Mouse (Mus musculus) heart, postnatal 25 days (tissue): ENCODE measurements around the gene Dusp1. TPM values are rescaled to one million over a fixed set of nuclear protein-coding genes. Genes with fewer than 3 reads are reported as not detected.

Experiments
- DNase-seq: peaks from one replicate; pipeline ENCODE4 v3.0.0; 2022; ENCODE audit warnings: low spot score
- intact Hi-C: fragments of 180-260 bp; cut with DNase I; formaldehyde crosslinking; loops from one replicate; pipeline ENCODE4 v1.15.1; 2025
- total RNA-seq, 2 experiments: library from RNA; stranded (reverse); gene quantifications; 2 replicates each; pipeline ENCODE4 v1.2.3; 2021

Dusp1 gene
- total RNA-seq, 2 experiments from 2014 or later, result 44.8 to 66.4 TPM

DNA sequence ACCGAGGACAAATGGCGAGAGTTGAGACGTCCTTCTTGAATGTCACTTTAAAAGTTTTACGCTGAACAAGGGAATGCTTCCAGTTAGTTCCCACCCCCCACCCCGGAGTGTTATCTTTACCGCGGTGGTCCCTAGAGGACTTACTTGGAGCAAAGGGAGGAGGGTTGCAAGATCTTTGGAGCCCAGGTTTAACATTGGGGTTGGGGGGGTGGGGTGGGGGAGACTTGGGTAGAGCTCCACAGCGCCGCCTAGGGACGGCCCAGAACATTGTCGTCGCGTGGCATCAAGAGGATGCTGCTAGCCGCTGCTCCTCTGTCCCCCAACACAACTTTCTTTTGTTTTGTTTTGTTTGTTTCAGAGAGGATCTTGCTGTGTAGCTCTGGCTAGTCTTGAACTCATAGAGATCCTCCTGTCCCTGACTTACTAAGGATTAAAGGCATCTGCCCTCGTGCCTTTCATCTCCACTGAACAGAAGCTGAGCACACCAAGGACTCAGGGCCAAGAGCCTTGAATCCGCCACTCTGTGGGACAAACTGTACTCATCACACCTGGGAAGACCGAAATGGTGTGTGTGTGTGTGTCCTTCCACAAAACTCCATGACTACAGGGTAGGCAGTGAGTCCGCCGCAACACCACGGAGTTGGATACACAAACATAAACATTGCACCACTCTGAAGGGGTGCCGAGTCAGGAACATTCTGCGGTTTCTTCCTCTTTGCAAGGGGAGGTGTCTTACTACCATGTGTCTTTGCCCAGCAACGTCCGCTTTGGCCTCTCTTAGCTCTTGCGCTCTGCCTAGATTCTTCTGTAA, 52.8 kb downstream of the Dusp1 start:
- DNase-seq, result no peak
- intact Hi-C loops, result loop anchor here (2.0 to 5.0 kb wide), 5 partner anchors 38 to 130 kb away; no protein-coding TSS in a partner anchor

DNA sequence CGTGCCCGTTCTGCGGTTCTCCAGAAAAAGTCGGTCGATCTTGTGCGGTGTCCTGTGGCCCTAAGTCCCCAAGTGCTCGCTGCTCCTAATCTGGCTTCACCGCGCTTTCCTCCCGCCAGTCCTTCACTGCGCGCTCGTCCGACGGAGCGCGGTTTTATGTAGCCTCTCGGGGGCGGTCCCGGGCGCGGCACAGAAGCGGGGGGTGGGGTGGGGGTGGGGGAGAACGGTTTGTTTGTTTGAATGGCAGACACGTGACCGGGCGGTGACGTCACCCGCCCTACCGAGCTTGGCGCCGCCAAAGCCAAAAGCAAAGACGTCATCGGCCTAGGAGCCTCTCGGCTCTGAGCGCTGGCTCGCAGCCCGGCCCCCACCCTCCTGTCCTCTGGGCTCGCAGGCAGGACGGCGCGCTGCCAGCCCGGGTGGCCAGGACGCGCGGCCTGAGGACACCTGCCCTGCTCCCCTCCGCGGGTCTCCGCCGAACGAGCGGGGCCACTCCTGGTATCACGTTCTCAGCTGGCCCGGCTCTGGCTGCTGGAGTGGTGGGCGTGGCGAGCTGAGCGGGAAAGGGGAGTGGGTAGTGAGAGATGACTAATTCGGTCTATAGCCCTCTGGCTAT, 53.5 kb downstream of the Dusp1 start:
- intact Hi-C loops, result loop anchor here (2.0 to 5.0 kb wide), 5 partner anchors 39 to 130 kb away; no protein-coding TSS in a partner anchor
- peak; percentile 97 for DNase-seq

DNA sequence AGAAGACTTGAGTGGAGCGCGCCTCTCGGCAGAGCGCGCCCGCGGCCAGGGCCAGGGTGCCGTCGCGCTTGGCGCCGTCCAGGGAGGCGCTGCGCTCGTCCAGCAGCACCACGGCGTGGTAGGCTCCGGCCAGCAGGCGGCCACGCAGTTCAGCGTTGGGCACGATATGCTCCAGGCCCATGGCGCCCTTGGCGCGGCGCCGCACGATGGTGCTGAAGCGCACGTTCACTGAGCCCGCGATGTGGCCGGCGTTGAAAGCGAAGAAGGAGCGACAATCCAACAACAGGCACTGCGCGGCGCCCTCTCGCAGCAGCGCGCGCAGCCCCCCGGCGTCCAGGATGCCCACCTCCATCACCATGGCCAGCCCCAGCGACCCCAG, 54.0 kb downstream of the Dusp1 start:
- DNase-seq, result no peak
- intact Hi-C loops, result loop anchor here (1.0 to 5.0 kb wide), 6 partner anchors 39 to 131 kb away; no protein-coding TSS in a partner anchor

DNA sequence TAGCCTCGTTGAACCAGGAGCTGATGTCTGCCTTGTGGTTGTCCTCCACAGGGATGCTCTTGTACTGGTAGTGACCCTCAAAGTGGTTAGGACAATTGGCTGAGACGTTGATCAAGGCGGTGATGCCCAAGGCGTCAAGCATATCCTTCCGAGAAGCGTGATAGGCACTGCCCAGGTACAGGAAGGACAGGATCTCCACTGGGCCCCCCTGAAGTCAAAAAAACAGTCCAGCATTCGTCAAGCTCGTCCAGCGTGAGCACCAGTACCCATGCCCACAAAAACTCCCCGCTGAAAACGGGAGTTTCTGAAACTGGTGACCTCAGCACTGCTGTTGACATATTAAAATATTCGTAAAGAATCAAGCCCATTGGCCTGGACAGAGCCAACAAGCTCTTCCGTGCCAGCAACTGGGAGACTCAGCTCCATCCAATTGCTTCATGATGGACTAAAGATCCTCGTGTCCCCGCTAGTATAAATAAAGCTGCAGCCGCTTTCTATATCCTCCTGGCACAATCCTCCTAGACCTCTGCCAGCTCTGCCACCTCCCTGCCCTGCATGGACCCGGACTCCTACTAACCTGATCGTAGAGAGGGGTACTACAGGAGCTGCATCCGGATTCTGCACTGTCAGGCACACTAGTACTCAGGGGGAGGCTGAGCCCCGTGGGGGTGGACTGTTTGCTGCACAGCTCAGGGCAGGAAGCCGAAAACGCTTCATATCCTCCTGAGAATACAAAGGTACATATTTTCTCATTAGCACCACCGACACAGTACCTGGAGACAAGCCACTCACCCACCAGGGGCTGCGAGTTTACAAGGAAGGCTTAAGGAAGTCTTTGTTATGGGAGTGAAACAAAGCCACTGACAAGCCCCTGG, 54.7 kb downstream of the Dusp1 start:
- DNase-seq, result no peak
- intact Hi-C loops, result loop anchor here (1.0 to 5.0 kb wide), 4 partner anchors 40 to 115 kb away; no protein-coding TSS in a partner anchor

DNA sequence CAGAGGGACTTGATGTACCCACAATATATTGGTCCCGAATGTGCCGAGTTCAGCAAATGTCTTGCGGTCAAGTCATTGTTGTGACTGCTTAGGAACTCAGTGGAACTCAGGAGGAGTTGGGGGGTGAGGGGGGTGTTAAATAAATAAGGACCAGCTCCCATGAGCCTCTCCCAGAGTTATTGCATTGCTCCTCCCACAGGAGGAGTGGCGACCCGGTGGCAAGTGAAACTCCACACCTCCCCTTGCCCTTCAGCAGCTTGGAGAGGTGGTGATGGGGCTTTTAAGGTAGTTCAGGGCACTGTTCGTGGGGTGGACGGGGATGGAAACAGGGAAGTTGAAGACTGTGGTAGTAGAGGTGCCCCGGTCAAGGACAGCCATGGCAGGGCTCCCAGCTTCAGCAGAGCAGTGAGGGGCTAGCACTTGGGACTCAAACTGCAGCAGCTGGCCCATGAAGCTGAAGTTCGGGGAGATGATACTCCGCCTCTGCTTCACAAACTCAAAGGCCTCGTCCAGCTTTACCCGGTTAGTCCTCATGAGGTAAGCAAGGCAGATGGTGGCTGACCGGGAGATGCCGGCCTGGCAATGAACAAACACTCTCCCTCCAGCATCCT, 55.8 kb downstream of the Dusp1 start:
- no peak for DNase-seq
- intact Hi-C loops, result loop anchor here (5.0 kb wide), 3 partner anchors 41 to 116 kb away; no protein-coding TSS in a partner anchor

GRCm38 (mm10) chr17:26505181-26505581, 56.7 kb downstream of the Dusp1 start:
- DNase-seq, result no peak
- intact Hi-C loops, result loop anchor here (2.0 to 5.0 kb wide), 4 partner anchors 16 to 117 kb away; no protein-coding TSS in a partner anchor

- intact Hi-C loops, result loop anchor here (2.0 kb wide), 1 partner anchor 15 kb away; no protein-coding TSS in a partner anchor
Measured at GRCm38 (mm10) chr17:26503981-26504671, 57.8 kb downstream of the Dusp1 start.

GRCm38 (mm10) chr17:26502808-26503671, 58.9 kb downstream of the Dusp1 start:
- peak; percentile 77 for DNase-seq
- intact Hi-C loops, result no loop called here

More at GRCm38 (mm10) chr17:26503981-26504671, 57.8 kb downstream of the Dusp1 start:
- peak; percentile 84 for DNase-seq

- no peak for DNase-seq
- intact Hi-C loops, result no loop called here
Measured at GRCm38 (mm10) chr17:26501826-26502225, 60.1 kb downstream of the Dusp1 start.

DNA sequence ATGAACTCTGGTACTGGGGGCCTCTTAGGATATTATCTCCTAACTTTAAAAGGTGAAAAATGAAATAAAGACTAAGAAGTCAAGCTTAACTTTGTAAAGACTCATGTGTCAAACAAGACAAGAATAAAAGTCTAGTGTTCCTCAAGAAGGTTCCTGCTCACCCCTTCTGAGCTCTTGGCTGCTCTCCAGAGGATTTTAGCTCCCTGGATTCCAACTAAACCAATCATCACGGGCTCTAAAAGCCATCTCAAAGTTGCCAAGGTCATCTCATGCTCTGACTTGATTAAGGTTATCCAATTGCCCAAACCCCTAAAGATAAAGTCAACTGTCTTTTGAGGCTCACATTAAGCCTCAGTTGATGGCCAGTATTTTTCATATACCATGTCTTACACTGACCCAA, 63.3 kb downstream of the Dusp1 start:
- DNase-seq, result no peak
- intact Hi-C loops, result no loop called here

- intact Hi-C loops, result no loop called here
- DNase-seq, result peak; percentile 45
Measured at GRCm38 (mm10) chr17:26497416-26497923, 64.5 kb downstream of the Dusp1 start.

GRCm38 (mm10) chr17:26494642-26495468, 67.1 kb downstream of the Dusp1 start:
- intact Hi-C loops, result no loop called here
- DNase-seq, result no peak

DNA sequence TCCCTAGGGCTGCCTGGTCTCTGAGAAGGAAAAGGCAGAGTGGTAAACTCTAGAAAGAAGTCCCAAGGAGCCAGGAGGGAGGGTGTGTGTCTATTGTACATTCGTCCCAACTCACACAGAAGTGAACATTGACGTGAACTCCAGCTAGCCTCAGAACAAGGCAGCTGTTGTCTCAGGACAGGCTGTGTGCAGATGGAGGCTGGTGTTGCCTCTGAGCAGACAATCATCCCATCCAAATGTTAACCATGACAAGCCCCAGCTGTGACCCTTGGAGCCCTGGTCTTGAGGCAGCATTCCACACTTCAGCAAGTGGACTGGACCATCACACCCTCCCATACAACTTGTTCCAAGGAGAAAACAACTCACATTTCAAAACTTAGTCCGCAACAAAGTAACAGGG, 69.7 kb downstream of the Dusp1 start:
- DNase-seq, result peak; percentile 57
- intact Hi-C loops, result no loop called here

DNA sequence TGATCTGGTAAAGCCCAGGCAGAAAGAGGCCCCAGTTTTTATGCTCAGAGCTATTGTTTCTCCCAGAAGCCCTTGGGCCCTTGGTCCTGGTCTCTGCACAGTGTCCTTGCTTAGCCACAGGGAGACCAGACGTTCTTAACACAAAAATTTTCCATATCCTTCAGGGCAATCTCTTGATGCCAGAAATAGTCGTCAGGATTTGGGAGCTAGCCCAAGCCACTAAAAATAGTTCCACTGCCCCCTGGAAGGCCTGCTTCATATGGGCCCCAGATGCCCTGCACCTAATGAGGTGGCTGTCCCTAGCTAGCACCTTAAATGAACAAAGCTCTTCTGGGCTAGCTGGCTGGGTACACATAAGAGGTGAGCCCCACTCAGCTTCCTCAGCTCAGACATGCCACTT, 71.0 kb downstream of the Dusp1 start:
- DNase-seq, result no peak
- intact Hi-C loops, result no loop called here

DNA sequence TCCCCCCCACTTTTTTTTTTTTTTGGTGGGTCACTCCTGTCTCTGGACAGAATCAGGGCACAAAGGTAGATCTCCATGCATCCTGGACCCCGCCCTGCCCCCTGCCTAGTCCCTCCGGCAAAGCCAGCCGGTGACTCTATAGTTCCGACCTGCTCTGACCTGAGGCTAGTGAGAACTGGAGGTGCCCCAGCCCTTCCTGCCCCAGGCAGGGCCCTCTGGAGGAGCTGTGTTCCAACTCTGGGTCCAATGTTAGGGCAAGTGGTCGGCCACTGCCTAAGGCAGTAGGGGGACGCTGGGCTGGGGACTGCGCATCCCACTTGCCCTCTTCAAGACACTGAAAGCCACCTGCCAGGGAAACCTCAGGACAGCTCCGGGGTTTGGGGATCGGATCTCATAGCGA, 71.9 kb downstream of the Dusp1 start:
- no peak for DNase-seq
- intact Hi-C loops, result no loop called here

DNA sequence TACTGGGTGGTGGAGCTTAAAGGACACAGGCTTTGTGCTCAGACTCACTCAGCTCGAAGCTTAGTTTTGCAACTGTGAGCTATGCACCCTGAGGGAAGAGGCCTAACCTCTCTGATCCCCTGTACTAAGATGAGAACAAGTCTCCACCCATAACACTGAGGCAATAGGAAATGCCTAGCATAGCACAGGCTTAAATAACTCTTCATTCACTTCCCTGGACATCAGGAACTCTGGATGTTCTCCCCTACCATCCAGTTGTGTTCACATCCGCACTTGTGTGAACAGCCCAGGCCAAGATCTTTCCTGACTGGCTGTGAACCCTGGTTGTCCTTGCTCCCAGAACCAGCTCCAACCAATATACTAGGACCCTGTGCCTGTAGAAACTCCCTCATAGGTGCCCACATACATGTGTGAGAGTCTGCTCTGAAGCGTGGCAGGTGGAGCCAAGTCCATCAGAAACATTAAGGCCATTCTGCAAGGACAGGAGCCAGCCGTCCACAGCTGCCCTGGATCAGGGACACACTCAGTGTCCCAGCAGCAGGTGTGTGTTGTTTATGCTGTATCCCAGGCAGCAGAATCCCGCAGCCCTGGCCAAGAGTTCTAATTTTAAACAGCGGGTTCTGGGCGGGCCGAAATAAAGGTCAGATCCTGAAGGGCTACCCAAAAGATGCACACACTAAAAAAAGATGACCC, 73.1 kb downstream of the Dusp1 start:
- intact Hi-C loops, result loop anchor here (2.0 to 10.0 kb wide), 2 partner anchors 16 to 356 kb away; partner anchors contain the start of gene Nkx2-5

More for the DNA sequence above, 73.1 kb downstream of the Dusp1 start:
- peak; percentile 74 for DNase-seq
